Mouse (Mus musculus) lung, adult 2 months (tissue): ENCODE measurements around the gene Vdr.

Source experiments
- CTCF ChIP-seq: fragments of 200-500 bp; IDR thresholded peaks from 2 replicates; pipeline ENCODE4 v1.5.1; 2011; ENCODE audit warnings: mild to moderate bottlenecking, low read length, control low read depth; ENCODE audit not compliant: insufficient read depth
- POLR2A ChIP-seq: fragments of 200-500 bp; IDR thresholded peaks from 2 replicates; pipeline ENCODE4 v1.6.1; 2011; ENCODE audit warnings: low read depth, mild to moderate bottlenecking, control low read depth, low read length, borderline replicate concordance; ENCODE audit errors: extremely low read depth

DNA sequence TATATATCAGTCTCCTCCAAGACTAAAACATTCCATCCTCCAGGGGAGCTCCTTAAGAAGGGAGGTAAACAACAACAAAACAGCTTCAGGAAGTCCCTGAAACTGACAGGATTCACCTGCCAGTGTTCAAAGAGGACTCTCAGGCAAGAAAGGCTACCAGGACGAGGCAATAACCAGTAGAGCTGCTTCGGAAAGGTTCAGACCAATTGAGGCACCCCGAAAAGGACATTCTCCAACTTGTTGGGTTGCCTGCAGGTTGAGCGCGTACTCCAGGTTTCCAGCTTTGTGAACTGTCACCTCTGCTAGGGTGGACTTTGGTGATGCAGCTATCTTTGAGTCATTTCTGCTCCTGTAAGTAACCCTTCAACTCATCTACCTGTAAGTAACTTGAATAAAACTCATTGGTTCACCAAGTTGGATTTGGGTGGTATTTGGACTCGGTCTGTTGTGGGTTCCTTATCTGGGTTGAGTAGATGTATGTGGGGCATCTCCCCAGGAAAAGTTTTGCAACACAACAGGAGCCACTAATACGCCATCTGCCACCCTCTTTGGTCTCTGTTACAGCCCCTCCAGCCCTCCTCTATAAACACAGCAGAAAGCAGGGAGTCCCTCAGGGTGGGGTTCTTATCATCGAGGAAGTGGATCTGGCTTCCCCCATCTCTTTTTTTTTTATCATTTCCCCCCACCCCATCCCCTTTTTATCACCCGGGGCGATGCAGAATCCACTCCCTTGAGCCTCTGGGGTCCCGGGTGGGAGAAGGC lies 64.1 kb downstream of the Vdr start:
- TF ChIP-seq CTCF (no peak), POLR2A (no peak)
